Mouse (Mus musculus) E14TG2a.4 (cell line): ENCODE measurements around the gene Acap3.

Experiments used
- CTCF ChIP-seq: conservative IDR thresholded peaks from 2 replicates; pipeline ENCODE4 v1.5.1; 2014; ENCODE audit warnings: low read length
- POU5F1 ChIP-seq: IDR thresholded peaks from 2 replicates; pipeline ENCODE4 v1.6.1; 2014; ENCODE audit warnings: low read length, borderline replicate concordance

DNA sequence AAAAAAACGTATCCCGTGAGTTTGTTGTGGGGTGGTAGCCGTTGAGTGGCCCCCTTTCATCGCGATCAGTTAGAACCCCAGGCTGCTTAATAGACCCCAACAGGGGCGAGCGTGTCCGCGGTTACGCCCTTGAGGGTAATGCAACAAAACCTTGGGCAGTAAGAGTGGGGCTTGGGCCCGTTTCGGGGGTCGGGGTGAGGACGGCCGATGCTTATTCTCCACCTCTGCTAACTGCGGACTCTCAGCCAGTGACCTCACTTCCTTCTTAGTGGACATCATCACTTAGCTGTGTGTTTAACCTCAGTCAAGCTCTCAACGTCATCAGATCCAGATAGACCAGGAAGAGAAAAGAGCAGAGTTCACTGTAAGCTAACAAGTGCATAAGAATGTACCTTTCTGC, 52.6 kb downstream of the Acap3 start:
- TF ChIP-seq CTCF = no peak
- TF ChIP-seq POU5F1 = no peak
